Mouse (Mus musculus) midbrain, embryonic 12.5 days (tissue): ENCODE data around the gene 1110017D15Rik. TPM values are rescaled to one million over a fixed set of nuclear protein-coding genes. Genes with fewer than 3 reads are reported as not detected.

ENCODE experiments used
- ATAC-seq: fragments of 200-750 bp; cut with Nextera tagmentation; 2 replicates; pipeline ENCODE4 v1.8.0; 2017; ENCODE audit warnings: low read depth, moderate TSS enrichment, moderate library complexity; ENCODE audit not compliant: low FRiP score
- H3K27ac ChIP-seq: fragments of 300-500 bp; sonication (generic); replicated peaks from 2 replicates; pipeline ENCODE4 v1.5.1; 2016; ENCODE audit warnings: mild to moderate bottlenecking
- H3K27me3 ChIP-seq: fragments of 300-500 bp; sonication (generic); 2 replicates; pipeline ENCODE4 v1.6.1; 2016; ENCODE audit warnings: mild to moderate bottlenecking
- H3K36me3 ChIP-seq: fragments of 300-500 bp; sonication (generic); 2 replicates; pipeline ENCODE4 v1.6.1; 2016
- H3K4me1 ChIP-seq: fragments of 300-500 bp; sonication (generic); 2 replicates; pipeline ENCODE4 v1.6.1; 2016
- H3K4me2 ChIP-seq: fragments of 300-500 bp; sonication (generic); replicated peaks from 2 replicates; pipeline ENCODE4 v1.6.1; 2016; ENCODE audit warnings: mild to moderate bottlenecking, moderate library complexity
- H3K4me3 ChIP-seq: fragments of 300-500 bp; sonication (generic); 2 replicates; pipeline ENCODE4 v1.5.1; 2016; ENCODE audit warnings: mild to moderate bottlenecking
- H3K9ac ChIP-seq: fragments of 300-500 bp; sonication (generic); replicated peaks from 2 replicates; pipeline ENCODE4 v1.6.1; 2016; ENCODE audit warnings: mild to moderate bottlenecking, moderate library complexity
- H3K9me3 ChIP-seq: fragments of 300-500 bp; sonication (generic); 2 replicates; pipeline ENCODE4 v1.6.1; 2016; ENCODE audit warnings: mild to moderate bottlenecking
- WGBS: fragments of 180-500 bp; shearing (Covaris S2); methylation state at CpG from one replicate; pipeline ENCODE4 v1.1.7; 2016; 5-methylcytosine and 5-hydroxymethylcytosine counted together
- polyA plus RNA-seq: library from polyadenylated mRNA; unstranded; fragments of >200 nt; fragmentation: Nextera tagmentation; extraction: Ambion mirVana; gene quantifications from 2 replicates; pipeline ENCODE4 v1.2.1, GENCODE M21; 2016

1110017D15Rik gene
- polyA plus RNA-seq, 1 experiment from 2014 or later, result 5.0 TPM

GRCm38 (mm10) chr4:41532420-41532819 lies 15.3 kb upstream of the 1110017D15Rik start:
- peaks cover 32% of the 10 kb centered on the region for H3K4me1 ChIP-seq
- H3K27ac ChIP-seq, result no peak overlapping the region
- H3K36me3 ChIP-seq, result peaks cover 4% of the 10 kb centered on the region; the same call in 1 of the 2 replicates
- H3K9me3 ChIP-seq, result no peaks in the 10 kb centered on the region
- ATAC-seq, result no peak
- 31% methylated on average over 6 of the region's 6 CpGs for WGBS
- H3K4me2 ChIP-seq, result no peak overlapping the region
- H3K9ac ChIP-seq, result no peak overlapping the region
- no peaks in the 10 kb centered on the region for H3K27me3 ChIP-seq
- no peak overlapping the region for H3K4me3 ChIP-seq

DNA sequence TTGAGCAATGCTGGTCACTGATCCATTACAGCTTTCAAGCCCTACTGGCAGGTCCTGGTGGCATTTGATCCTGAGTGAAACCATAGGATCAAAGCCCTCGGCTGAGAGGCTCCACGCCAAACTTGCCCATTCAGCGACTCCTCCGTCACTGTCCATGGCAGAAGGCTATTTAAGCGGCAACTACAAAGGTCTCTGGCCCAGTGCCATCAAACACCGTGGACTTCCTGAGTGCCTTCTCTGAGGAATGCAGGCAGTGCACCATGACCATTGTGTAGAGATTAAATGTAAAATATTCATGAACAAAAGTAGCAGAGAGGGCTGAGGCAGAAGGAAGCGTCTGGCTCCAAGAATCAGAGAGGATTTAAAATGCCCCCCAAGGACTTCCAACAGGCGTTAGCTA lies 10.9 kb upstream of the 1110017D15Rik start:
- Histone ChIP-seq H3K4me2 (peak overlapping the region; percentile 17), H3K27me3 (peaks cover 8% of the 10 kb centered on the region; the same call in 1 of the 2 replicates)
- WGBS, result 10% methylated on average over 8 of the region's 8 CpGs

GRCm38 (mm10) chr4:41527076-41527475 lies 9.9 kb upstream of the 1110017D15Rik start:
- Histone ChIP-seq H3K36me3 (no peaks in the 10 kb centered on the region), H3K4me3 (no peak overlapping the region), H3K9me3 (no peaks in the 10 kb centered on the region), H3K4me2 (peak overlapping the region; percentile 27), H3K4me1 (peaks cover 49% of the 10 kb centered on the region), H3K9ac (peak overlapping the region; percentile 28), H3K27ac (peak overlapping the region; percentile 70), H3K27me3 (peaks cover 8% of the 10 kb centered on the region; the same call in 1 of the 2 replicates)
- 8% methylated on average over 13 of the region's 13 CpGs for whole genome bisulfite sequencing
- peak; percentile 7; the same call in 1 of the 2 replicates for ATAC-seq

More for the DNA sequence above, 10.9 kb upstream of the 1110017D15Rik start:
- Histone ChIP-seq H3K4me3 (no peak overlapping the region), H3K9ac (no peak overlapping the region), H3K9me3 (no peaks in the 10 kb centered on the region), H3K36me3 (no peaks in the 10 kb centered on the region), H3K27ac (peak overlapping the region; percentile 70), H3K4me1 (peaks cover 49% of the 10 kb centered on the region)
- ATAC-seq, result peak; percentile 61; the same call in 1 of the 2 replicates

GRCm38 (mm10) chr4:41526553-41526952 lies 9.4 kb upstream of the 1110017D15Rik start:
- Histone ChIP-seq H3K9me3 (no peaks in the 10 kb centered on the region), H3K36me3 (0 out of 2 replicates have a peak, but pooled peaks cover 4% of the 10 kb centered on the region), H3K4me2 (peak overlapping the region; percentile 27), H3K27ac (peak overlapping the region; percentile 70), H3K27me3 (peaks cover 8% of the 10 kb centered on the region; the same call in 1 of the 2 replicates), H3K4me3 (no peak overlapping the region), H3K4me1 (peaks cover 48% of the 10 kb centered on the region), H3K9ac (peak overlapping the region; percentile 28)
- peak; percentile 35; the same call in 1 of the 2 replicates for ATAC-seq
- 23% methylated on average over 7 of the region's 7 CpGs for WGBS

GRCm38 (mm10) chr4:41524829-41525228 lies 7.7 kb upstream of the 1110017D15Rik start:
- Histone ChIP-seq H3K9ac (no peak overlapping the region), H3K4me2 (no peak overlapping the region), H3K9me3 (no peaks in the 10 kb centered on the region), H3K27ac (no peak overlapping the region), H3K27me3 (peaks cover 8% of the 10 kb centered on the region; the same call in 1 of the 2 replicates), H3K36me3 (peaks cover 14% of the 10 kb centered on the region; the same call in 1 of the 2 replicates), H3K4me1 (peaks cover 37% of the 10 kb centered on the region), H3K4me3 (no peak overlapping the region)
- no peak for ATAC-seq
- WGBS, result 78% methylated on average over 9 of the region's 9 CpGs

DNA sequence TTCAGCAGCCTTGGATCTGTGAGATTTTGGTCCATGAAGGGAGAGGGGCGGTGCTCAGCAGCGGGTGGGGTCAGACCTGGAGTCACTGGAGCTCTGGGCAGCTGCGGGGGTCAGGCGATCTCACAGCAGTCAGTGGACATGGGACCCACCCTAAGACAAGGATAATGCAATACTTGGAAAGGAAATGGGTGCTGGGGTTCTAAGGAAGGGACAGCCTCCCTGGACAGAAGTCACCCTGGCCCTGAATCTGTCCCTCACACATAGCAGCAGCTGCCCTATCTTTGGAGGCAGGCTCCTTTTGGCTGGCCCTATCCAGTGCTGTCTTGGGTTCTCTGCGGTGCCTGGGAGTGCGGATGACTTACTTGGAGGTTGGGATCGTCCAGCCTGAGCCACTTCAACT lies 6.7 kb upstream of the 1110017D15Rik start:
- Histone ChIP-seq H3K36me3 (peaks cover 21% of the 10 kb centered on the region; the same call in 1 of the 2 replicates), H3K27ac (no peak overlapping the region), H3K27me3 (peaks cover 8% of the 10 kb centered on the region; the same call in 1 of the 2 replicates), H3K4me2 (no peak overlapping the region), H3K4me3 (no peak overlapping the region), H3K4me1 (peaks cover 31% of the 10 kb centered on the region), H3K9me3 (no peaks in the 10 kb centered on the region), H3K9ac (no peak overlapping the region)
- whole genome bisulfite sequencing, result 75% methylated on average over 7 of the region's 7 CpGs
- no peak for ATAC-seq

- 57% methylated on average over 5 of the region's 5 CpGs for WGBS
- H3K4me1 ChIP-seq, result peaks cover 21% of the 10 kb centered on the region
- no peak overlapping the region for H3K27ac ChIP-seq
- H3K4me2 ChIP-seq, result no peak overlapping the region
- peaks cover 23% of the 10 kb centered on the region; the same call in 1 of the 2 replicates for H3K36me3 ChIP-seq
- no peaks in the 10 kb centered on the region for H3K9me3 ChIP-seq
- no peak overlapping the region for H3K4me3 ChIP-seq
- H3K9ac ChIP-seq, result 0 out of 2 replicates have a peak overlapping the region, but pooled peaks have one; percentile 15
- peaks cover 8% of the 10 kb centered on the region; the same call in 1 of the 2 replicates for H3K27me3 ChIP-seq
- ATAC-seq, result no peak
Observed at GRCm38 (mm10) chr4:41522788-41523187, 5.7 kb upstream of the 1110017D15Rik start.

- no peak overlapping the region for H3K27ac ChIP-seq
- peaks cover 14% of the 10 kb centered on the region for H3K4me1 ChIP-seq
- no peak for ATAC-seq
- peaks cover 23% of the 10 kb centered on the region; the same call in 1 of the 2 replicates for H3K36me3 ChIP-seq
- 86% methylated on average over 6 of the region's 6 CpGs for WGBS
- no peak overlapping the region for H3K4me3 ChIP-seq
- no peak overlapping the region for H3K4me2 ChIP-seq
- no peak overlapping the region for H3K9ac ChIP-seq
- peaks cover 8% of the 10 kb centered on the region; the same call in 1 of the 2 replicates for H3K27me3 ChIP-seq
- no peaks in the 10 kb centered on the region for H3K9me3 ChIP-seq
Observed at GRCm38 (mm10) chr4:41522136-41522535, 5.0 kb upstream of the 1110017D15Rik start.

DNA sequence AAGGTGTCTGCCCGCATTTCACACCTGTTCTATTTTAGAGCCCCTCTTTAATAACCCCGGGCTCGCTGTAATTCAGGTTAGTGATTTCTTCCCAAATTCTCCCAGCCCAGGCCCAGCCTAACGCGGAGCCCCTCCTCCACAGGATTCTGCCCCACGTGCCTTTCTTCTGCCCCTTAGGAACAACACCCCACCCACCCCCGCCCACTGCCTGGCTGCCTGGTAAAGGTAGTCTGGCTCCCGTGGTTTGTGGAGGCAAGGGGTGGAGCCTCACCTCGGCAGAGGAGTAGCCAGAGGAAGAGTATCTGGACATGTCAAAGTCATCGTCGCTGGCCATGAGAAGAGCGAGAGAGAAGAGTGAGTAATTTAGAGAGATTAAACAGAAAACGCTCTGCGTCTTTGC lies 3.5 kb upstream of the 1110017D15Rik start:
- Histone ChIP-seq H3K9ac (no peak overlapping the region; the same call in 1 of the 2 replicates), H3K4me1 (no peaks in the 10 kb centered on the region), H3K4me2 (no peak overlapping the region), H3K9me3 (no peaks in the 10 kb centered on the region), H3K4me3 (no peak overlapping the region), H3K36me3 (peaks cover 23% of the 10 kb centered on the region; the same call in 1 of the 2 replicates), H3K27ac (no peak overlapping the region), H3K27me3 (peaks cover 11% of the 10 kb centered on the region; the same call in 1 of the 2 replicates)
- no peak for ATAC-seq
- WGBS, result 47% methylated on average over 14 of the region's 14 CpGs

DNA sequence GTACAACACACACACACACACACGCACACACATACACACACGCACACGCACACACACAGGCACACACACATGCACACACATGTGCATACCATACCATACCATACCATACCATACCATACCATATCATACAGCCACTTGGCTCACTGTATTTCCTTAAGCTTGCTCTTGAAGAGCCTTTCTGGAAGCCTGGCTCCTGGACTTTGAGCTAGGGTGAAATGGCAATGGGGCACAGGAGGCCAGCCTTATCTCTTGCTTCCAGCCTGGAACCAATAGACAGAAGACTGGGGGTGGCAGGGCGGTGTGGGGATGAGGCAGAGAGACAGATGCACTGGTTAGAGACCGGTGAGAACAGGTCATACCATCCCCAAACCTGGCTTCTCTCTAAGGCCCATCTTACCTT lies 2.1 kb upstream of the 1110017D15Rik start:
- H3K36me3 ChIP-seq, result peaks cover 23% of the 10 kb centered on the region; the same call in 1 of the 2 replicates
- WGBS, result 98% methylated on average over 5 of the region's 5 CpGs
- no peak for ATAC-seq
- no peak overlapping the region for H3K4me2 ChIP-seq
- H3K9ac ChIP-seq, result no peak overlapping the region
- H3K4me3 ChIP-seq, result no peak overlapping the region
- H3K27ac ChIP-seq, result no peak overlapping the region
- H3K4me1 ChIP-seq, result no peaks in the 10 kb centered on the region
- no peaks in the 10 kb centered on the region for H3K9me3 ChIP-seq
- 0 out of 2 replicates have a peak, but pooled peaks cover 5% of the 10 kb centered on the region for H3K27me3 ChIP-seq

GRCm38 (mm10) chr4:41518349-41518748 lies 1.2 kb upstream of the 1110017D15Rik start:
- ATAC-seq, result no peak
- WGBS, result 85% methylated on average over 7 of the region's 7 CpGs

GRCm38 (mm10) chr4:41513714-41514113 lies 3.4 kb downstream of the 1110017D15Rik start:
- WGBS, result 24% methylated on average over 8 of the region's 8 CpGs
- H3K4me2 ChIP-seq, result no peak overlapping the region
- H3K4me3 ChIP-seq, result no peak overlapping the region
- peaks cover 6% of the 10 kb centered on the region; the same call in 1 of the 2 replicates for H3K4me1 ChIP-seq
- no peaks in the 10 kb centered on the region for H3K9me3 ChIP-seq
- ATAC-seq, result no peak
- H3K27me3 ChIP-seq, result peaks cover 18% of the 10 kb centered on the region
- 0 out of 2 replicates have a peak, but pooled peaks cover 3% of the 10 kb centered on the region for H3K36me3 ChIP-seq
- H3K27ac ChIP-seq, result no peak overlapping the region
- H3K9ac ChIP-seq, result no peak overlapping the region

More at GRCm38 (mm10) chr4:41518349-41518748, 1.2 kb upstream of the 1110017D15Rik start:
- Histone ChIP-seq H3K4me1 (peaks cover 4% of the 10 kb centered on the region; the same call in 1 of the 2 replicates), H3K9me3 (no peaks in the 10 kb centered on the region), H3K4me2 (no peak overlapping the region), H3K27ac (no peak overlapping the region), H3K36me3 (peaks cover 23% of the 10 kb centered on the region; the same call in 1 of the 2 replicates), H3K27me3 (0 out of 2 replicates have a peak, but pooled peaks cover 3% of the 10 kb centered on the region), H3K9ac (no peak overlapping the region), H3K4me3 (no peak overlapping the region)
